Mouse (Mus musculus) ovary, postnatal 10 days (tissue): ENCODE measurements around the gene Ccr6.

Experiments
- DNase-seq: peaks from one replicate; pipeline ENCODE4 v3.0.0; 2022; ENCODE audit warnings: low spot score

The Ccr6 gene

GRCm38 (mm10) chr17:8284254-8284661, 48.4 kb downstream of the Ccr6 start:
- peak; percentile 18 for DNase-seq

- no peak for DNase-seq
These were observed 49.2 kb downstream of the Ccr6 start for GRCm38 (mm10) chr17:8285056-8285455.

GRCm38 (mm10) chr17:8286987-8287386, 51.1 kb downstream of the Ccr6 start:
- no peak for DNase-seq

- DNase-seq, result no peak
These were observed 54.3 kb downstream of the Ccr6 start for GRCm38 (mm10) chr17:8289993-8290679.

GRCm38 (mm10) chr17:8290736-8291135, 54.9 kb downstream of the Ccr6 start:
- DNase-seq, result no peak

- DNase-seq, result no peak
These were observed 60.0 kb downstream of the Ccr6 start for GRCm38 (mm10) chr17:8295825-8296224.

GRCm38 (mm10) chr17:8296313-8296844, 60.5 kb downstream of the Ccr6 start:
- no peak for DNase-seq

GRCm38 (mm10) chr17:8297746-8298145, 61.9 kb downstream of the Ccr6 start:
- no peak for DNase-seq

GRCm38 (mm10) chr17:8298281-8298680, 62.4 kb downstream of the Ccr6 start:
- DNase-seq, result no peak

- no peak for DNase-seq
These were observed 63.7 kb downstream of the Ccr6 start for GRCm38 (mm10) chr17:8299524-8299923.

- DNase-seq, result no peak
These were observed 65.7 kb downstream of the Ccr6 start for GRCm38 (mm10) chr17:8301515-8301914.

GRCm38 (mm10) chr17:8302772-8303438, 67.1 kb downstream of the Ccr6 start:
- DNase-seq, result no peak

- DNase-seq, result no peak
These were observed 67.8 kb downstream of the Ccr6 start for GRCm38 (mm10) chr17:8303671-8304070.

GRCm38 (mm10) chr17:8305801-8306200, 70.0 kb downstream of the Ccr6 start:
- no peak for DNase-seq
